Mouse (Mus musculus) embryonic facial prominence, embryonic 12.5 days (tissue): ENCODE results near the gene Etnppl. TPM values are rescaled to one million over a fixed set of nuclear protein-coding genes. Genes with fewer than 3 reads are reported as not detected.

Experiments used
- ATAC-seq: fragments of 200-750 bp; cut with Nextera tagmentation; 2 replicates; pipeline ENCODE4 v1.8.0; 2017; ENCODE audit not compliant: insufficient number of reproducible peaks, insufficient read depth, low FRiP score, low TSS enrichment
- H3K27ac ChIP-seq: fragments of 300-500 bp; sonication (generic); 2 replicates; pipeline ENCODE4 v1.5.1; 2016; ENCODE audit warnings: mild to moderate bottlenecking
- H3K27me3 ChIP-seq: fragments of 300-500 bp; sonication (generic); 2 replicates; pipeline ENCODE4 v1.6.1; 2016; ENCODE audit warnings: mild to moderate bottlenecking, moderate library complexity
- H3K36me3 ChIP-seq: fragments of 300-500 bp; sonication (generic); 2 replicates; pipeline ENCODE4 v1.6.1; 2016; ENCODE audit warnings: mild to moderate bottlenecking
- H3K4me1 ChIP-seq: fragments of 300-500 bp; sonication (generic); 2 replicates; pipeline ENCODE4 v1.6.1; 2016
- H3K4me2 ChIP-seq: fragments of 300-500 bp; sonication (generic); replicated peaks from 2 replicates; pipeline ENCODE4 v1.6.1; 2016; ENCODE audit warnings: mild to moderate bottlenecking, moderate library complexity
- H3K4me3 ChIP-seq: fragments of 300-500 bp; sonication (generic); 2 replicates; pipeline ENCODE4 v1.5.1; 2016; ENCODE audit warnings: mild to moderate bottlenecking
- H3K9ac ChIP-seq: fragments of 300-500 bp; sonication (generic); 2 replicates; pipeline ENCODE4 v1.6.1; 2016; ENCODE audit warnings: mild to moderate bottlenecking, moderate library complexity
- H3K9me3 ChIP-seq: fragments of 300-500 bp; sonication (generic); 2 replicates; pipeline ENCODE4 v1.6.1; 2016; ENCODE audit warnings: mild to moderate bottlenecking, moderate library complexity
- WGBS: fragments of 180-500 bp; shearing (Covaris S2); methylation state at CpG from one replicate; pipeline ENCODE4 v1.1.7; 2016; 5-methylcytosine and 5-hydroxymethylcytosine counted together
- polyA plus RNA-seq: library from polyadenylated mRNA; unstranded; fragments of >200 nt; fragmentation: Nextera tagmentation; extraction: Ambion mirVana; gene quantifications from 2 replicates; pipeline ENCODE4 v1.2.1, GENCODE M21; 2016

Gene Etnppl
- polyA plus RNA-seq, 1 experiment from 2014 or later: 0.09 TPM

- Histone ChIP-seq H3K4me1 (peaks cover 8% of the 10 kb centered on the region), H3K27me3 (0 out of 2 replicates have a peak, but pooled peaks cover 4% of the 10 kb centered on the region), H3K4me3 (no peak overlapping the region), H3K36me3 (no peaks in the 10 kb centered on the region), H3K9ac (no peak overlapping the region), H3K27ac (no peak overlapping the region), H3K9me3 (no peaks in the 10 kb centered on the region), H3K4me2 (no peak overlapping the region)
- 83% methylated on average over 9 of the region's 9 CpGs for WGBS
- ATAC-seq: no peak
Measured at GRCm38 (mm10) chr3:130614444-130614843, 2.8 kb upstream of the Etnppl start.

- Histone ChIP-seq H3K4me1 (peaks cover 8% of the 10 kb centered on the region), H3K9me3 (no peaks in the 10 kb centered on the region), H3K27ac (no peak overlapping the region), H3K4me3 (no peak overlapping the region), H3K4me2 (no peak overlapping the region), H3K27me3 (0 out of 2 replicates have a peak, but pooled peaks cover 4% of the 10 kb centered on the region), H3K36me3 (no peaks in the 10 kb centered on the region), H3K9ac (no peak overlapping the region)
- no peak for ATAC-seq
- WGBS: 55% methylated on average over 8 of the region's 8 CpGs
Measured at GRCm38 (mm10) chr3:130615625-130616024, 1.6 kb upstream of the Etnppl start.

- H3K36me3 ChIP-seq: no peaks in the 10 kb centered on the region
- no peak for ATAC-seq
- H3K27ac ChIP-seq: no peak overlapping the region
- 0 out of 2 replicates have a peak, but pooled peaks cover 4% of the 10 kb centered on the region for H3K27me3 ChIP-seq
- H3K9ac ChIP-seq: no peak overlapping the region
- H3K4me1 ChIP-seq: peaks cover 8% of the 10 kb centered on the region
- H3K9me3 ChIP-seq: no peaks in the 10 kb centered on the region
- no peak overlapping the region for H3K4me2 ChIP-seq
- no peak overlapping the region for H3K4me3 ChIP-seq
- WGBS: 70% methylated on average over 12 of the region's 12 CpGs
Measured at GRCm38 (mm10) chr3:130620517-130621146, 3.4 kb downstream of the Etnppl start.

DNA sequence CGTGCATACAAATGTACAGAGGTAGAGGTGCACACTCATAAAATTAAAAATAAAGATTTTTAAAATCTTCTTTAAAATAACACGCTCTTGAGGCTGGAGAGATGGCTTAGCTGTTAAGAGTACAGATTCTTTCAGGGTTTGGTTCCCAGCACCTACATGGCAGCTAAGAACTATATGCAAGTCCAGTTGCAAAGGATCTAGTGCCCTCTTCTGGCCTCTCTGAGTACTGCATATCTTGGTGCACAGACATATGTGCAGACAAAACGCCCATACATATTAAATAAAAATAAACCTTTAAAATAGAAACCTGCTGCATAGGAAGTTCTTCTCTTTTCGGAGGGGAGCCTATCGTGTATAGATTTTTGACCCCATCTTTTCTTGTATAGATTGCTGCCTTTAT, 11.1 kb downstream of the Etnppl start:
- no peaks in the 10 kb centered on the region for H3K27me3 ChIP-seq
- no peak for ATAC-seq
- no peaks in the 10 kb centered on the region for H3K36me3 ChIP-seq
- no peaks in the 10 kb centered on the region; the same call in 1 of the 2 replicates for H3K9me3 ChIP-seq
- H3K27ac ChIP-seq: no peak overlapping the region
- no peak overlapping the region for H3K4me3 ChIP-seq
- H3K4me2 ChIP-seq: no peak overlapping the region
- 90% methylated on average over 5 of the region's 5 CpGs for whole genome bisulfite sequencing
- H3K4me1 ChIP-seq: no peaks in the 10 kb centered on the region
- H3K9ac ChIP-seq: no peak overlapping the region

DNA sequence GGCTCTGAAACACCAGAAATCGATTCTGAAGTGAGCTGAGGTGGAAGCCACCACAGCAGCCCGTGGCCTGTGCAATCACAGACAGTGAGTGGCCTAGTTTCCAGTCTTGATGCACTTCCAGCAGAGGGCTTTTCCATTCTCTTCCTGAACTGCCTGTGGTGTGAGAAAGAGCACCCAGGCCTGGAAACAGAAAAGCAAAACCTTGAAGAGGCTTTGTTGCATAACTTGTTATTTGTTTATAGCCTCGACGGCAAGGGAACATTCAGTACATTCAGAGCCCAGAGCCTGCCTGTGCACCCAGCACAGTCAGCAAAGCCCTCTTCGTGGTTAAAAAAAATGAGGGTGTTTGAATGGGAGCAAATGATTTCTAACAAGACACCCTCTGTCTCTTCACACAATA, 16.6 kb downstream of the Etnppl start:
- Histone ChIP-seq H3K9me3 (no peaks in the 10 kb centered on the region), H3K9ac (no peak overlapping the region), H3K4me2 (no peak overlapping the region), H3K27me3 (no peaks in the 10 kb centered on the region), H3K27ac (no peak overlapping the region), H3K4me1 (no peaks in the 10 kb centered on the region), H3K4me3 (no peak overlapping the region), H3K36me3 (no peaks in the 10 kb centered on the region)
- 72% methylated on average over 5 of the region's 5 CpGs for WGBS
- ATAC-seq: no peak

DNA sequence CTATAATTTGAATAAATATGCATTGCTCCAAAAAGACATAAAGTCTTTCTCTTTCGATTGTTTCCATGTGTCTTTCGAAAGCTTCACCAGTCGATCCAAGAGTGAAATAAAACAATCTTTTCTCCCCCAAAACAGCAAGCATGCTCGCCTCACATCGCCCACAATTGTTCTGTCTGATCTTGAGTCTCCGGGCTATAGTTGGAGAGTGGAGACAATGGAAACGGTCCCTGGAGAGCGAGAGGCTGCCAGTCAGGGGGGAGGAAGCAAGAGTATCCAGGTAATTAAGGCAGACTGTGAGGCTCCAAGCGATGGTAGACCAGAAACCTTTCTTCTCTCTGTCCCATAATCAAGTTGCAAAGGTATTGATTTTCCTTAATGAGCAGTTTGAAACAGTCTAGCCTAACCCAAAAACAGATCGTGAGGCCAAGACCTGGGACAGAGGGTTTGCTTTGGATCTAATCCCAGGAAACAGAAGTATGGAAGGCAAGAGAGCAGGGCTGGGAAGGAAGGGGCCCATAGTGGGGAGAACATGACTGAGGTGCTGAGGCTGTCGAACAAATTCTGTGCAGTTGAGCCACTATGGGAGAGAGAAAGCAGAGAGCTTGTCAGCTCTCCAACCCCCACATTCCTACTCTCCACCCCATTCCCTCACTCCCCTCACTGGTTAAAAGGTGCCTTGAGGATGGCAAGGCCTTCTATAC, 29.0 kb downstream of the Etnppl start:
- Histone ChIP-seq H3K4me1 (peaks cover 16% of the 10 kb centered on the region), H3K27ac (peak overlapping the region; percentile 30), H3K27me3 (no peaks in the 10 kb centered on the region), H3K4me3 (no peak overlapping the region), H3K4me2 (no peak overlapping the region), H3K9me3 (no peaks in the 10 kb centered on the region), H3K36me3 (no peaks in the 10 kb centered on the region), H3K9ac (no peak overlapping the region)
- 59% methylated on average over 11 of the region's 11 CpGs for WGBS
- no peak for ATAC-seq

- ATAC-seq: no peak
- no peaks in the 10 kb centered on the region for H3K36me3 ChIP-seq
- no peak overlapping the region for H3K9ac ChIP-seq
- no peak overlapping the region for H3K4me3 ChIP-seq
- WGBS: 40% methylated on average over 6 of the region's 6 CpGs
- 0 out of 2 replicates have a peak overlapping the region, but pooled peaks have one; percentile 41 for H3K27ac ChIP-seq
- peaks cover 16% of the 10 kb centered on the region for H3K4me1 ChIP-seq
- H3K27me3 ChIP-seq: no peaks in the 10 kb centered on the region
- H3K4me2 ChIP-seq: no peak overlapping the region
- no peaks in the 10 kb centered on the region for H3K9me3 ChIP-seq
Measured at GRCm38 (mm10) chr3:130649569-130649968, 32.3 kb downstream of the Etnppl start.

DNA sequence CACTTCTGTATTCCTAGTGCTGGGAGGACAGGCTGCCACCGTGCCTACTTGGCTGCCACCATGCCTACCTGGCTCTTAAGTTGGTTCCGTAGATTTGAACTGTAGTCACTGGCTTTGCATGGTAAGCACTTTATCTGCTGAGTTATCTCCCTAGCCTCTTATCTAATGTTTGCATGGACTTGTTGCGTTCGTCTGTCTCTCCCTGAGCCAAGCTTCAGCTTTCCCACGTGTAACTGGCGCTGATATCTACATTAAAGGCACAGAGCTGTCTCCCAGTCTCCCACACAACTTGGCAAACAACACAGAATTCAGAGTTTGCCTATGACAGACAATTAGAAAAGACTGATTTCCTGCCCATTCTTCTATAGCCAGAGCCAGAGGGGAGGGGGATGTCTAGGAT, 43.4 kb downstream of the Etnppl start:
- Histone ChIP-seq H3K27ac (no peak overlapping the region), H3K4me1 (no peaks in the 10 kb centered on the region), H3K9me3 (no peaks in the 10 kb centered on the region), H3K36me3 (no peaks in the 10 kb centered on the region), H3K4me3 (no peak overlapping the region), H3K27me3 (no peaks in the 10 kb centered on the region), H3K9ac (no peak overlapping the region), H3K4me2 (no peak overlapping the region)
- 84% methylated on average over 6 of the region's 6 CpGs for WGBS
- no peak for ATAC-seq

GRCm38 (mm10) chr3:130662496-130662895, 45.2 kb downstream of the Etnppl start:
- no peak overlapping the region for H3K4me3 ChIP-seq
- H3K4me1 ChIP-seq: no peaks in the 10 kb centered on the region
- 91% methylated on average over 3 of the region's 3 CpGs for WGBS
- H3K36me3 ChIP-seq: no peaks in the 10 kb centered on the region
- no peak for ATAC-seq
- no peak overlapping the region for H3K27ac ChIP-seq
- H3K27me3 ChIP-seq: no peaks in the 10 kb centered on the region
- H3K4me2 ChIP-seq: no peak overlapping the region
- no peak overlapping the region for H3K9ac ChIP-seq
- no peaks in the 10 kb centered on the region for H3K9me3 ChIP-seq

DNA sequence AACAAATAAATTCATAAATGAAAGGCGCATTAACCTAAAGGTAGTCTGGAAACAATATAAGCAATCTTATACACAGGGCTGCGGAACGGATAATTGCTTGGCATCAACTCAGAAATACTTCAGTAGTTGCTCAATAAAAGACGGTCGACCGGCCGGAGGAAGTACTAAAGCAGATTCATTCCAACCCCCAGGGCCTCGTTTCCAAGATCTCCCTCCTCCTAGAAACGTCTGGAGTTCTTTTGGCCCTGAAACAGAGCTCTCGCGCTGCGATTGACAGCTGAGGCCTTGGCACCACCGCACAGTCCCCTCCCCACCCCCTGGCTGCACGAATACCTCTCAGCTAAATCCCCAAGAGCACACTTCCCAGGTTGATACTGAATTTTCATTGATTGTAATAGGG, 54.0 kb downstream of the Etnppl start:
- H3K4me1 ChIP-seq: no peaks in the 10 kb centered on the region
- 53% methylated on average over 14 of the region's 14 CpGs for WGBS
- H3K9me3 ChIP-seq: no peaks in the 10 kb centered on the region
- ATAC-seq: no peak
- no peaks in the 10 kb centered on the region for H3K36me3 ChIP-seq
- no peaks in the 10 kb centered on the region for H3K27me3 ChIP-seq
- no peak overlapping the region for H3K4me3 ChIP-seq
- no peak overlapping the region for H3K27ac ChIP-seq
- no peak overlapping the region for H3K9ac ChIP-seq
- no peak overlapping the region for H3K4me2 ChIP-seq

DNA sequence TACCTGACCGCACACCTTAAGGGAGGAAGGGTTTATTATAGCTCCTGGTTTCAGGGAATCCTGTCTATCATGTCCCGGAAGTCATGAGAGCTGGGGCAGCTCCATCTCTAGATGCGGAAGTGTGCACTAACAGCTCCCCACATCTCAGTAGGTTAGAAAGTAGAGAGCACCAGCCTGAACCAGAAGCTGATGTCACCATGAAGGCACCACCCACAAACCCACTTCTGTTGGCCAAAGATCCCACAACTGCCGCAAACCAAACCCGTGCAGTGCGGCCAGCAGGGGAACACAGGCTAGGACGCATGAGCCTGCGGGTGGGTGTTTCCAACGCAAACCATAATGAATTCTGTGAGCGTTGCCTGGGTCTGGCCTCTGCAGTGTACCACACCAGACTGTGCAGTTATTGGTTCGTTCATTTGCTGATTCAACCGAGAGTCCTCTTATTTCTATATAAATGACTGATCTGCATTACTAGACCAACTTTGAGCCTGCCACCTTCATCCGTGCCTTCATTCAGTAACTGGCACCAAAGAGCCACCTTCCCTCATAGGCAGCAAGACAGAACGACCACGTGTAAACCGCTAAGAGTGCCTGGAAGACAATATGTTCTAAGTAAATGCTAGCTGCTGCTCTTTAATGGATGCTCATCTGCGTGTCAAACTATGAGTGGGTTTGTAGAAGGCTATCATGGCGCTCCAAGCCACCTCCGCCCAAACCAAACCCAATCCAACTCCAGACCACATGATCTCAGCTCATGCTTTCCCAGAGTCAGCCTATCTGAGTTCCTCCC, 60.6 kb downstream of the Etnppl start:
- Histone ChIP-seq H3K4me3 (no peak overlapping the region), H3K4me1 (no peaks in the 10 kb centered on the region), H3K27ac (no peak overlapping the region), H3K36me3 (no peaks in the 10 kb centered on the region), H3K4me2 (no peak overlapping the region), H3K9me3 (no peaks in the 10 kb centered on the region), H3K27me3 (no peaks in the 10 kb centered on the region), H3K9ac (no peak overlapping the region)
- ATAC-seq: no peak
- 93% methylated on average over 19 of the region's 19 CpGs for WGBS

- Histone ChIP-seq H3K4me3 (no peak overlapping the region), H3K4me2 (no peak overlapping the region), H3K27me3 (no peaks in the 10 kb centered on the region), H3K4me1 (no peaks in the 10 kb centered on the region), H3K9ac (no peak overlapping the region), H3K9me3 (no peaks in the 10 kb centered on the region), H3K36me3 (no peaks in the 10 kb centered on the region), H3K27ac (no peak overlapping the region)
- WGBS: 87% methylated on average over 2 of the region's 2 CpGs
- ATAC-seq: no peak
Measured at GRCm38 (mm10) chr3:130681226-130681625, 64.0 kb downstream of the Etnppl start.
